ENCODE assay signal across 20 mouse cellular contexts in genomic region chr11:89807998-89808397, GRCm38 (mm10). TPM values are rescaled to one million over a fixed set of nuclear protein-coding genes. Genes with fewer than 3 reads are reported as not detected.
"Had no signal": no experiment of that assay in that cellular context is flagged by ENCODE, and none has a peak within 500 bp of the region (broad histone marks: within the 10 kb centered on the region; RNA-seq: fewer than 3 reads in every experiment).

No protein-coding gene starts in this region.

- H3K9ac ChIP-seq: kidney, embryonic 15.5 days; liver, embryonic 13.5 days; midbrain, embryonic 12.5 days; neural tube, embryonic 13.5 days; stomach, embryonic 15.5 days had no signal

- H3K4me3 ChIP-seq: kidney, embryonic 15.5 days; left cerebral cortex, adult 2 months; liver, embryonic 13.5 days; midbrain, embryonic 12.5 days; myocyte; neural tube, embryonic 13.5 days; stomach, embryonic 15.5 days had no signal

- H3K27ac ChIP-seq: kidney, embryonic 15.5 days; left cerebral cortex, adult 2 months; liver, embryonic 13.5 days; macrophage; midbrain, embryonic 12.5 days; neural tube, embryonic 13.5 days; stomach, embryonic 15.5 days had no signal

- H3K36me3 ChIP-seq: kidney, embryonic 15.5 days; liver, embryonic 13.5 days; midbrain, embryonic 12.5 days; neural tube, embryonic 13.5 days; stomach, embryonic 15.5 days had no signal

- H3K9me3 ChIP-seq: kidney, embryonic 15.5 days; liver, embryonic 13.5 days; midbrain, embryonic 12.5 days; neural tube, embryonic 13.5 days; stomach, embryonic 15.5 days had no signal

- ATAC-seq: intestine, postnatal 0 days; midbrain, embryonic 16.5 days had no signal

- DNase-seq: kidney, adult 2 months; kidney, postnatal 10 days; kidney, postnatal 36 days; layer of hippocampus, postnatal 36 days; liver, embryonic 13.5 days; retina, postnatal 1 day; right cerebral cortex, postnatal 25 days; spleen, adult 18-20 months; thymus, postnatal 25 days had no signal

- H3K4me2 ChIP-seq: kidney, embryonic 15.5 days; liver, embryonic 13.5 days; midbrain, embryonic 12.5 days; neural tube, embryonic 13.5 days; stomach, embryonic 15.5 days had no signal

- H3K27me3 ChIP-seq: liver, embryonic 13.5 days; midbrain, embryonic 12.5 days; neural tube, embryonic 13.5 days; stomach, embryonic 15.5 days had no signal

- H3K4me1 ChIP-seq: liver, embryonic 13.5 days had no signal

RNA-seq across cellular contexts. Expression of gene Ankfn1, which starts 30.5 kb away (rescaled TPM):
- polyA plus RNA-seq: intestine, postnatal 0 days; liver, adult 2 months; liver, embryonic 16.5 days; macrophage had no signal
